Mouse (Mus musculus) T-cell, adult 2 months (primary cell): Measurements from ENCODE around the gene Ramp1.

Experiments
- DNase-seq: peaks from one replicate; pipeline ENCODE4 v3.0.0; 2022; ENCODE audit warnings: low spot score

The Ramp1 gene

DNA sequence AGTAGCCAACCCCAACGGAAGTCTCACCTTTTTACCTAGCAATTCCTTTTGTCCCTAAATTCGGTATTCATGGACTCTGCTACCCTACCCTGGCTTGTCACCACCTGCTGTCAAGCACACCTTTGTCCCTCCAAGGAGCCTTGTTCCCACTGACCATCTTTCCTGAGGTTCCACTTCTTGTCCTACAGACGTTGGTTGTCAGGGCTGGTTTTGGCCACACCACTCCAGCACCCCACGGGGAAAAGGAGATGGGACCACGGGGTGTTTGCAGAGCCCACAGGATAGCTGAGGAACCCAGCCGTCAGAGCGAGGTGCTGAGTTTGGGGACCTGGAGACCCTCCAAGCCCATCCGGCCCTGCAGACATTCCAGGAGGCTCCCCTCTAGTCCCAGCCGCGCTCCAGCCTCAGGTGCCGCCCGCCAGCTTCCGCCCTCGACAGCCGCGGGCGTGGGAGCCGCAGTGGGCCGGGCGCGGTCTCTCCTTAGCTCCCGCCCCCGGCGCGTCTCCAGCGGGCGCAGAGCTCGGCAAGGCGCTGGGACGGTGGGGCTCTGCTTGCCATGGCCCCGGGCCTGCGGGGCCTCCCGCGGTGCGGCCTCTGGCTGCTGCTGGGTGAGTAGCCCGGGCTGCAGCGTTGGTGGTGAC is at the start of gene Ramp1:
Gene Ramp1, plus strand, starts transcription at position 290 of the 641 bp plus-strand sequence.
- peak; percentile 70 for DNase-seq

DNA sequence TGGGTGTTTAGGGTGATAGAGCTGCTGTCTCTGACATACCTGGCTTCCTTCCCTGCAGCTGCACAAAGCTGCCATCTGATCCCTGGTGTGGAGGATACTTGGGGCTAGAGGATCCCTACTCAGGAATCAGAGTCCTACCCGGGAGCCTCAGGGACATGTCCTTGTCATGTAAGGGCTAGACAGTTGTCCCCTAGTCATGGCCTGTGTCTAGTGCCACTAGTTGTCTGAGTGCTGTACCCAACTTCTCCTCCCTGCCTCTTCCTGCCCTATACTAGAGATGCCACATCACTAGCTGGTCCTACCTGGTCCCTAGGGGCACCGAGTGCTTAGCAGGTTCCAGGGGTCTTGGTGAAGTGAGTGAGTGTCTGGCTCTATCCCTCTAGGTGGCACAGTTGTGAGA is 42.6 kb upstream of the Ramp1 start:
- DNase-seq = no peak

- peak; percentile 10 for DNase-seq
Measured at GRCm38 (mm10) chr1:91144813-91145212, 34.8 kb upstream of the Ramp1 start, which contains the start of gene Rbm44. Gene Rbm44 (plus strand): TSS chr1:91145089.

DNA sequence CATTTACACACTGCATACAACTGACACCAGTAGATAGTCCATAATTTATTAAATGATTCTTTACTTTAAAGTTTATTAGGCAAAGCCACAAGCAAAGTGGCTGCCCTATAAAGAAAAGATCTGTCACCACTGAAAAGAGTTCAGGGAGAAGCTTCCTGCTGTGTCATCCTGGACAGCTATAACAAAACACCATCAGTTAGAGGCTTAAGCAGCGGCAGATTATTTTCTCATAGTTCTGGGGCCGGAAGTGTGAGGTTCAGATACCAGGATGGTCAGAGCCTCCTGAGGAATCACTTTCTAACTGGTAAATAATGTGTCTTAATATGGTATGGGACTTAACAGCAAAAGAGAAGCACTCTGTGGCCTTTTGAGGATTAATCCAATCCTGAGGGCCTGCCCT is 28.1 kb upstream of the Ramp1 start:
- no peak for DNase-seq

- DNase-seq = no peak
Measured at GRCm38 (mm10) chr1:91166798-91167197, 12.8 kb upstream of the Ramp1 start.

DNA sequence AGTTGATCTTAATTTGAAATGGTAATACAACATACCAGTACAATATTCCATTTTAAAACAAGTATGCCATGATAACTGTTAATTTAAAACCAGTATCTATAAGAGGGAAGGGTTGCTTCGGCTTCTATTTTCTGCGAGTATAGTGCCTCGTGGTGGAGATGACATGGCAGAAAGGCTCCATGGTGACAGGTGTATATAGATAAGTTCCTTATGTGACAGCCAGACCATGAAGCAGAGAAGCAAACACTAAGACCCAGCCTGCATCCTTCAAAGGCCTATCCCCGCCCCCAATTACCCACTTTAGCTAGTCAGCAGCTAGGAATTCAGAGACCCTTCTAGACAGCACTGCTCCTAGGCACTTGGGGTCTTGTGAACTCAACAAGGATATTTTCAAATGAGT is 10.5 kb upstream of the Ramp1 start:
- no peak for DNase-seq

GRCm38 (mm10) chr1:91174796-91175195 is 4.8 kb upstream of the Ramp1 start:
- DNase-seq = no peak

DNA sequence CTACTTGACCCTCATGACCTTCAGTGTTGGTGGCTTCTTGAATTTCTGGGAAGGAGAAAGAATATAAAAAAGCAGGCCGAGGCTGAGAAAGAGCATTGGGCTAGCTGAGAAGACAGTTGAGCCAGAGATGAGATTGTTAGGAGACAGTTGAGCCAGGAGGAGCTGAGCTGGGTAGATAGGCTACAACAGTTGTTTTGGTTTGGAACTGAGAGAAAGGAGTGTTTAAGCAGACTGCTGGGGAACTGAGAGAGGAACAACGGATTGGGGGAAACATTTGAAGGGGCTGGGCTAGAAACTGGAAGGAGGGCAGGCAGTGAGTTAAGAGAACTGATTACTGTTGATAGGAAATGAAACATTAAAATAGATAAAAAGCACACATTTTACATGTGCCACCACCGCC is 3.6 kb upstream of the Ramp1 start:
- no peak for DNase-seq

DNA sequence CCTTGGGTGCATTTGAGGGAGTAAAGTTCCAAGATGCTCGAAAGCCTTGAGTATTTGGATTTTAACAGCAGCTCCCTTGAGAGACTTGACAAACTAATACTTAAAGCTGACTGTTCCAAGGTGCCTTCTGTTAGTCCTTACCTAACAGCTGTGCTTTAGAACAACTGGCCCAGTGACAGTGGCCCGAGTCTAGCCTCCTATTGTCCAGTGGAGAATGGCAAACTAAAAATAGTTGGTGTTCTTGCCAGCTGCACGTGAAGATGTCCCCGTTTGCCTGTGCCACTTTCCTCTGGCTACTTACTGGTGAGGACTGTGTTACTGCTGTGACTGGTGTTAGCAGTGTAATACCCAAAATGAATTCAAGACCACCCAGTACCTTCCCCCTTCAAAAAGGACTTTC is 2.8 kb upstream of the Ramp1 start:
- no peak for DNase-seq

- peak; percentile 83 for DNase-seq
Measured at GRCm38 (mm10) chr1:91179086-91179485, 536 bp upstream of the Ramp1 start.

DNA sequence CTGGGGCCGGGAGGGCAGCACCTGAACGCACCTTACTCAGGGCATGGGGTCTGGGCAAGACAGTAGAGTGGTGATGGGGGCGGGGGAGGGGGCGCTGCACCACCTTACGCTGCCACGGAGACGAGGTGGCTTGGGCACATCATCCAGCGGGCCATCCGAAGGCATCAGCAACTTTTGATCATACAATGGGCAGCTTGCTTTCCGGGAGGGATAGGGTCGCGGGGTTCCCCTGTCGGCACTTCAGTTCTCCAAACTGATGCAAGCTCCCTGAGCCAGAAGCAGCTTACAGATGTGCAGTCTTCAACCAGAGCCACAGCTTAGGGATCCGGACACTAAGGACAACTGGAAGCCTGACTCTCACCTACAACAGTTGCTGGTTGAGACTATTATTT is 548 bp downstream of the Ramp1 start:
- DNase-seq = no peak

- DNase-seq = no peak
Measured at GRCm38 (mm10) chr1:91180723-91181122, 1.1 kb downstream of the Ramp1 start.

- no peak for DNase-seq
Measured at GRCm38 (mm10) chr1:91181261-91181660, 1.6 kb downstream of the Ramp1 start.

DNA sequence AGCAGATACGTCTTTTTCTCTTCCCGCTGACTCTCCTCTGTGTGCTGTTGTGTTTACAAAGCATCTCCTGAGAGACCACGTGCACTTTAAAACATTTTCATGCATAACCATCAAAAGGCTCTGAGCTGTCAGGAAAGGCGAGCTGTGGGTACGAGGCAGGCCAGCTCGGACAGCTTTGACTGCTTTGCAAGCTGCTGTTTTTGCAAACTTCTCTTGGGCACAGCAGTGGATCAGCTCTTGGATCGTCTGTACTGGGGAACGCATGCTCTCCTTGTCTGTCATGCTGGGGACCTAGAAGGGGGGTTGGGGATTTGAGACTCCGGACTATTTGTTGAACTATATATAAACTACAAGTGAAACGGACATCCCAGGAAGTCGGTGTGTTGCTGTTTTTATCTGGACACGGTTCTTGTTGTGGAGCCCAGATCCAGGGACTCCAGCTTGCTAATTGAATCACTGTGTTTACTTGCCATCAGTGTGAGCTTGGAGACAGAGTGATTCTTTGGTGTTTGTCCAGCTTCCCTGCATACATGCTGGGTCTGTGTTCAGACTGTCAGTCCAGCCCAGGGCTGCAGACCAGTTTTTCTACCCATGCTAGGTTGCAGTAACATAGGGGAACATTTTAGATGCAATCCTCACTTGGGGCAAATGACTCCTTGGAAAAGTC is 2.3 kb downstream of the Ramp1 start:
- no peak for DNase-seq

GRCm38 (mm10) chr1:91183305-91183704 is 3.7 kb downstream of the Ramp1 start:
- peak; percentile 53 for DNase-seq

- DNase-seq = no peak
Measured at GRCm38 (mm10) chr1:91186677-91187076, 7.1 kb downstream of the Ramp1 start.

DNA sequence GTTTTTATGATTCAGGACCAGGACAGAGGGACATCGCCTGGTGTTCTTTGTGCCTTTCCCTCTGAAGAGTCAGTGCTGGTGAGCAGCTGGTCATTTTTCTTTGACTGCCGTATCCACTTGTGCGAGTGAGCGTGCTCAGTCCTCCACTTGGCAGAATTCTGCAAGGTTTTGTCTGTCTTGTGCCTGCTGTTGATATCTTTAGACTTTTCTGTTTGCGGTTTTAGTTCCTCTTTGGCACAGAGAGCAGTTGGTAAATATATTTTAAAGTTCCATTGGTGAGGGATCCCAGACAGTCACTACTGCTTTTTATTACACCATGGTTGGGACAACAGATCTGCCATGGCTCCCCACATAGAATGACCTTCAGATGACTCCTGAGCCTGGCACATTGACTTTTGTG is 7.7 kb downstream of the Ramp1 start:
- no peak for DNase-seq

- no peak for DNase-seq
Measured at GRCm38 (mm10) chr1:91187786-91188640, 8.4 kb downstream of the Ramp1 start.

GRCm38 (mm10) chr1:91188851-91189460 is 9.3 kb downstream of the Ramp1 start:
- DNase-seq = no peak

DNA sequence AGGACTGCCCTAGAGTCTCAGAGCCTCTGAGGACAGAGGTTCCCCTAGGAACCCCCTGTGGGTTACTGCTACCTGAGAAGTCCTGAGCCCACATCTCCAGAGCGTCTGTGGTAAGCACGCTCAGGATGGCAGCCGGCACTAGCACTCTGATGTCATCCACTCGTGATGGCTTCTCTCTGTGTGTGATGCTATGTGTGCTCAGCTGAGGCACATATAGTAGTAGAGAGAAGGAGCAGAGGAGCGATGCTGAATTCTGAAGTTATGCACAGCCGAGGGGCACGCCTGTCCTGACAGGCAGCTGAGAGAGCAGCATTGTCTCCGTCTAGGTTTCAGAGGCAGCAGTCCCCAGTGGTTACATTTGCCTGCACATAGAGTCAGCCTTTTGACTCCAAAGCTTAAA is 12.6 kb downstream of the Ramp1 start:
- DNase-seq = peak; percentile 48

- peak; percentile 83 for DNase-seq
Measured at GRCm38 (mm10) chr1:91193242-91193641, 13.6 kb downstream of the Ramp1 start.

DNA sequence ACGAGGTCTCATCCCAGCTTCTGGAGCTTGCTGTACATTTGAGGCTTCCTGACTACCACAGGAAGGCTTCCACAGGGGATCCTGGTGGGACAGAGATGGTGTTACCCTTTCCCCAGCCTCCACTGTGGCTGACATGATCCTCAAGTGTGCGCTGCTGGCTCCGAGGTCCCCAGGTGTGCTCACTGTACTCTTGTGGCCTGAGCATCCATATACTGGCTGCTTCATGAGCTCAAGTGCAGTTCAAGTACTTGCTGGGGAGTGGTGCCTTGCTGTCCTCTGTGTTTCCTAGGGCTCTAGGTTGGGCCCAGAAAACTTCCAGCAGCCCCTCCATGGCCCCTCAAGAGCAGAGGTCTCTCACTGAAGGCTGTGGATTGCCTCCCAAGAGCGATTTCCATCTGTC is 14.1 kb downstream of the Ramp1 start:
- no peak for DNase-seq

DNA sequence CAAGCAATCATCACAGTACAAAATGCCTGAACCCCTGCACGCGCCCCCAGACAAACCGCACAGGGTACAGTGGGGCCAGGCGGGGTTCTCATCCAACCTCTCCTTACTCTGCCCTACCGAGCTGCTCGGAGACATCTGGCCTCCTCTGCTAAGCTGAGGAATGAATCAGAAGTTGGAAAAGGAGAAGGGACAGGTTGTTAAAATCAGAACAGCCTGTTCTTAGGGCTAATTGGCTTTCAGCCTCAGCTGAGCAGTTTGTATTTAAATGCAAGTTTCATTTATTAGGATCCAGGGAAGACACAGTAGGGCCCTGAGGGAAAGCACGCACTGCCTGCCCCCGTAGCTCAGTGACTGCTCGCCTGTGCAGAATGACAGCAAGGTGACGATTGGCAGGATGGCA is 20.2 kb downstream of the Ramp1 start:
- DNase-seq = no peak
